8 mouse cellular contexts compared by ENCODE assay signal in the genomic region with DNA sequence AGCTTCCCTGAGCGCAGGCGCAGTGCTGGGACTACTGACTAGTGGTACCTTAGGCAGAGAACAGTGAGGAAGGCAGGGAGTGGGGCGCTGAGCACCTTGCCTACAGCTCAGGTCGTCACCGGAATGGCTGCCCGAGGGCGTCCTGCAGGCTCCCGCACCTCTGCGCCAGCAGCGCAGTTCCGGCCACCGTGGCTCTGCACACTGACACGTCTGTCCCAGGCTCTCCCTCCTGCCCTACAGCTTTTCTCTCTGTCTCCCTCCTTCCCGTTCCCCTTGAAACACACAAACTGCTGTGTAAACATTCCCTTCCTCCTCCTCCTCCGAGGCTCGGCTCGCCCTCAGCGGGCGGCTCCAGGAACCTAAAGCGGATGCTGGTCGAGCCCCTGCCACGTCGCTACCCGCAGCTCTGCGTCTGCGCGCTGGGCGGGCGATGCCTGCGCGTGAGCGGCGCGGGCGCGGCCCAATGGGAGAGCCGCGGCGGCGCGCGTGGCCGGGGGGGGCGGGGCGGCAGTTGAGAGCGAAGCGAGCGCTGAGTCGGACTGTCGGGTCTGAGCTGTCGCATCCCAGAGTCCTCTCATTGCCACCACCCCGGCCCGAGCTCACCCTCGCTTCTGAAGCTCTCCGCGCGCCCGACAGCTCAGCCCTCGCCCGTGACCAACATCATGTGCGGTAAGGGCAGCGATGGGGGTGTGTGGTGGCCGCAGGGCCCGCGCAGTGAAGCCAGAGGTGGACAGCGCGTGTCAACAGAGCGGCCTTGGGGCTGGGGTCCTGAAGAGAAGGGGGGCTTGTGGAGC. TPM values are rescaled to one million over a fixed set of nuclear protein-coding genes. Genes with fewer than 3 reads are reported as not detected.
DNase-seq lines count a peak whose midpoint lies in the region; ATAC-seq and TF ChIP-seq lines count a peak whose summit lies in the region.

Gene Gfpt1, plus strand, starts transcription at position 510 of the 794 bp plus-strand sequence.

- H3K4me3 ChIP-seq in ES-E14 (ENCODE audit: insufficient read depth in 1 of 2, low read depth in 1 of 2, low read length in 2 of 2, poor library complexity in 1 of 2, severe bottlenecking in 1 of 2), result peak within 1 kb of the TSS; percentile 68 to 79
- peak within 1 kb of the TSS; percentile 80 for H3K4me3 ChIP-seq in forebrain, embryonic 16.5 days (replicated peaks; ENCODE audit: low read length)
- peak within 1 kb of the TSS; percentile 89 for H3K4me3 ChIP-seq in layer of hippocampus, adult 2 months
- H3K4me3 ChIP-seq in lung, embryonic 14.5 days (ENCODE audit: low read depth, low read length), result peak within 1 kb of the TSS; percentile 90
- H3K4me3 ChIP-seq in olfactory bulb, adult 2 months (ENCODE audit: insufficient read depth, low read depth, low read length), result peak within 1 kb of the TSS; percentile 68
- peak within 1 kb of the TSS; percentile 78 for H3K4me3 ChIP-seq in thymus, adult 2 months (ENCODE audit: control insufficient read depth, insufficient read depth, low read length)

- in situ Hi-C loops in ES-E14 (cut with MboI; ENCODE audit: low sequenced_read_pairs in 2 of 2, unreplicated experiment in 2 of 2), result no loop called here

- H3K27ac ChIP-seq in ES-E14 (ENCODE audit: insufficient read depth, low read depth, low read length, poor library complexity, severe bottlenecking), result peak within 1 kb of the TSS; percentile 84
- peak within 1 kb of the TSS; percentile 93 for H3K27ac ChIP-seq in forebrain, embryonic 16.5 days (ENCODE audit: low read length)
- peak within 1 kb of the TSS; percentile 99 for H3K27ac ChIP-seq in layer of hippocampus, adult 2 months
- H3K27ac ChIP-seq in lung, embryonic 14.5 days (ENCODE audit: low read depth), result peak within 1 kb of the TSS; percentile 100
- H3K27ac ChIP-seq in olfactory bulb, adult 2 months (ENCODE audit: insufficient read depth, low read depth, low read length), result peak within 1 kb of the TSS; percentile 87
- peak within 1 kb of the TSS; percentile 91 for H3K27ac ChIP-seq in thymus, adult 2 months (ENCODE audit: control insufficient read depth, insufficient read depth, low read length)

- DNase-seq in ES-E14 (ENCODE audit: low read depth, low spot score), result peak; percentile 86
- DNase-seq in cerebellum, adult 11-12 months, result peak; percentile 95
- peak; percentile 94 to 95 for DNase-seq in heart, postnatal 36 days
- DNase-seq in layer of hippocampus, adult 2 months (ENCODE audit: low spot score in 2 of 2), result peak; percentile 93 to 95
- peak; percentile 98 for DNase-seq in lung, embryonic 14.5 days
- peak; percentile 95 for DNase-seq in thymus, adult 2 months

- WGBS in forebrain, embryonic 16.5 days, result under 1% methylated on average over 66 of the region's 68 CpGs
- WGBS in lung, embryonic 14.5 days, result under 1% methylated on average over 67 of the region's 68 CpGs
- WGBS in olfactory bulb, adult 2 months, result under 1% methylated on average over 68 of the region's 68 CpGs
- WGBS in thymus, adult 2 months, result under 1% methylated on average over 68 of the region's 68 CpGs

- TF ChIP-seq POLR2A in olfactory bulb, adult 2 months (IDR thresholded peaks at IDR 0.05; ENCODE audit: insufficient read depth, low read depth, low read length), result peak; percentile 99
- peak; percentile 99 for TF ChIP-seq POLR2A in thymus, adult 2 months (IDR thresholded peaks at IDR 0.05; ENCODE audit: control insufficient read depth, extremely low read depth, insufficient read depth, low read length, poor library complexity)

- H3K4me1 ChIP-seq in ES-E14 (ENCODE audit: control insufficient read depth in 2 of 2, insufficient read depth in 2 of 2, low read length in 2 of 2, poor library complexity in 1 of 2), result 0 out of 4 replicates have a peak, but pooled peaks cover 0 to 1% of the 10 kb centered on the region in 2 experiments
- H3K4me1 ChIP-seq in forebrain, embryonic 16.5 days (replicated peaks; ENCODE audit: control insufficient read depth, insufficient read depth, low read length), result peaks cover 10% of the 10 kb centered on the region
- peaks cover 11% of the 10 kb centered on the region for H3K4me1 ChIP-seq in lung, embryonic 14.5 days (ENCODE audit: insufficient read depth)
- no peaks in the 10 kb centered on the region; the same call in 1 of the 2 replicates for H3K4me1 ChIP-seq in olfactory bulb, adult 2 months (ENCODE audit: control insufficient read depth, insufficient read depth, low read length)
- peaks cover 20% of the 10 kb centered on the region for H3K4me1 ChIP-seq in thymus, adult 2 months (replicated peaks; ENCODE audit: control insufficient read depth, insufficient read depth, low read length)

- no peaks in the 10 kb centered on the region for H3K9me3 ChIP-seq in ES-E14 (ENCODE audit: control insufficient read depth, insufficient read depth, low read depth, low read length)
- no peaks in the 10 kb centered on the region for H3K9me3 ChIP-seq in forebrain, embryonic 16.5 days (ENCODE audit: control insufficient read depth, low read length)
- H3K9me3 ChIP-seq in lung, embryonic 14.5 days (ENCODE audit: low read depth, low read length), result no peaks in the 10 kb centered on the region

- no peaks in the 10 kb centered on the region for H3K27me3 ChIP-seq in forebrain, embryonic 16.5 days (replicated peaks; ENCODE audit: control insufficient read depth, insufficient read depth, low read length)
- no peaks in the 10 kb centered on the region for H3K27me3 ChIP-seq in lung, embryonic 14.5 days (ENCODE audit: insufficient read depth, low read length)
- no peaks in the 10 kb centered on the region for H3K27me3 ChIP-seq in thymus, adult 2 months (ENCODE audit: control insufficient read depth, insufficient read depth, low read length)

- peak within 1 kb of the TSS; percentile 57 for H3K4me2 ChIP-seq in forebrain, embryonic 16.5 days (ENCODE audit: low read length)
- H3K4me2 ChIP-seq in lung, embryonic 14.5 days, result peak within 1 kb of the TSS; percentile 80

- intact Hi-C loops in heart, postnatal 36 days (cut with DNase I), result loop anchor here (2.0 kb wide), 1 partner anchor 32 kb away; no protein-coding TSS in a partner anchor

- peak within 1 kb of the TSS; percentile 89 for H3K9ac ChIP-seq in ES-E14 (ENCODE audit: insufficient read depth, low read depth, low read length, poor library complexity, severe bottlenecking)
- H3K9ac ChIP-seq in forebrain, embryonic 16.5 days (replicated peaks; ENCODE audit: low read depth, low read length), result peak within 1 kb of the TSS; percentile 90
- peak within 1 kb of the TSS; percentile 91 for H3K9ac ChIP-seq in lung, embryonic 14.5 days

- no peak; the same call in 1 of the 2 replicates for TF ChIP-seq CTCF in layer of hippocampus, adult 2 months (conservative IDR thresholded peaks at IDR 0.05)
- TF ChIP-seq CTCF in lung, embryonic 14.5 days (IDR thresholded peaks at IDR 0.05; ENCODE audit: low read depth), result no peak
- no peak for TF ChIP-seq CTCF in olfactory bulb, adult 2 months (IDR thresholded peaks at IDR 0.05; ENCODE audit: insufficient read depth, low read depth, low read length)
- TF ChIP-seq CTCF in thymus, adult 2 months (IDR thresholded peaks at IDR 0.05; ENCODE audit: borderline replicate concordance, control insufficient read depth, extremely low read depth, insufficient read depth, low read length, poor library complexity), result 0 out of 2 replicates have a peak, but pooled peaks have one; percentile 27

- peak; percentile 98 for ATAC-seq in forebrain, embryonic 16.5 days
- ATAC-seq in lung, embryonic 14.5 days (ENCODE audit: insufficient read depth), result peak; percentile 98

- no peaks in the 10 kb centered on the region for H3K36me3 ChIP-seq in ES-E14 (ENCODE audit: control insufficient read depth, insufficient read depth, low read length, poor library complexity, severe bottlenecking)
- H3K36me3 ChIP-seq in forebrain, embryonic 16.5 days (ENCODE audit: control insufficient read depth, insufficient read depth), result no peaks in the 10 kb centered on the region
- H3K36me3 ChIP-seq in lung, embryonic 14.5 days (ENCODE audit: insufficient read depth), result 0 out of 2 replicates have a peak, but pooled peaks cover 11% of the 10 kb centered on the region
- H3K36me3 ChIP-seq in thymus, adult 2 months (ENCODE audit: control insufficient read depth, insufficient read depth, low read length), result no peaks in the 10 kb centered on the region

TF ChIP-seq in ES-E14, 5 proteins besides CTCF, POLR2A, EP300 and RAD21:
- no peak for TF ChIP-seq HCFC1 (IDR thresholded peaks at IDR 0.05; ENCODE audit: borderline replicate concordance, insufficient read depth, low read length)
- no peak for TF ChIP-seq ZNF384 (IDR thresholded peaks at IDR 0.05; ENCODE audit: low read depth, low read length)
- no peak for TF ChIP-seq MAFK (IDR thresholded peaks at IDR 0.05; ENCODE audit: insufficient read depth, low read depth, low read length)
- no peak for TF ChIP-seq CHD2 (IDR thresholded peaks at IDR 0.05; ENCODE audit: low read depth, low read length)
- TF ChIP-seq ZC3H11A (IDR thresholded peaks at IDR 0.05; ENCODE audit: borderline replicate concordance, low read depth, low read length), result no peak
TF ChIP-seq in ES-E14: peak in this region for 0.

RNA-seq across cellular contexts. Expression of gene Gfpt1, which starts in this region (rescaled TPM):
- 11.3 and 16.6 TPM in 2 replicates for total RNA-seq in ES-E14 (2012; rRNA removed)
- 22.6 and 25.1 TPM in 2 replicates for polyA plus RNA-seq in forebrain, embryonic 16.5 days (2015; fragmentation: Nextera tagmentation; extraction: Ambion mirVana)
- 10 to 100 TPM; 13.0 to 15.6 TPM for total RNA-seq in heart, postnatal 36 days (2021)
- 10 to 100 TPM; 48.5 to 49.7 TPM for total RNA-seq in layer of hippocampus, adult 2 months (2021)
- 22.1 and 25.7 TPM in 2 replicates for polyA plus RNA-seq in lung, embryonic 14.5 days (2014; fragmentation: Nextera tagmentation; extraction: Ambion mirVana)
- 104 TPM in 1 of 2 replicates, not detected in the other for polyA plus RNA-seq in olfactory bulb, adult 2 months (2012; ENCODE audit: insufficient read depth, insufficient read length, low replicate concordance, missing spikeins)
- polyA plus RNA-seq in thymus, adult 2 months (2012; rRNA removed), result 12.6 and 13.5 TPM in 2 replicates

Comparison
In these comparisons a context has a peak if more than half of its experiments do, and no peak if none do; other contexts are left out.
1. Peak in every context shown above with its lines: DNase-seq, ATAC-seq, H3K4me3 ChIP-seq and H3K27ac ChIP-seq.